In genomic region chr6:136468401-136468912, GRCm38 (mm10) we compare ENCODE assay signal across 8 mouse cellular contexts. TPM values are rescaled to one million over a fixed set of nuclear protein-coding genes. Genes with fewer than 3 reads are reported as not detected.
A peak's percentile ranks its signal among the peaks of the same experiment; 100 is the strongest.
DNase-seq lines count a peak whose midpoint lies in the region; ATAC-seq lines count a peak whose summit lies in the region.

No protein-coding gene starts in this region.

- H3K4me1 ChIP-seq in hindbrain, embryonic 15.5 days (replicated peaks), result peaks cover 30% of the 10 kb centered on the region

- no peak overlapping the region for H3K4me2 ChIP-seq in hindbrain, embryonic 15.5 days

- H3K36me3 ChIP-seq in hindbrain, embryonic 15.5 days, result no peaks in the 10 kb centered on the region

- H3K9ac ChIP-seq in hindbrain, embryonic 15.5 days, result no peak overlapping the region

- no peak overlapping the region for H3K4me3 ChIP-seq in hindbrain, embryonic 15.5 days

- 5% methylated on average over 12 of the region's 12 CpGs for WGBS in hindbrain, embryonic 15.5 days

- DNase-seq in gastrocnemius, adult 18-20 months (ENCODE audit: low spot score), result peak; percentile 93
- DNase-seq in left cerebral cortex, adult 11 months (ENCODE audit: low spot score), result peak; percentile 88
- peak; percentile 96 for DNase-seq in lung, postnatal 36 days
- DNase-seq in retina, postnatal 1 day, result peak; percentile 99
- peak; percentile 92 for DNase-seq in thymus, postnatal 4 days

- ATAC-seq in activated CD4-positive, CD25-positive, alpha-beta regulatory T cell, adult 4 months, result peak; percentile 35
- ATAC-seq in common myeloid progenitor, adult 5-6 weeks (replicated peaks; ENCODE audit: low read depth, poor library complexity, severe bottlenecking), result peak; percentile 70
- ATAC-seq in hindbrain, embryonic 15.5 days (ENCODE audit: low FRiP score, low read depth), result peak; percentile 89

- no peaks in the 10 kb centered on the region for H3K27me3 ChIP-seq in hindbrain, embryonic 15.5 days

- peak overlapping the region; percentile 89 for H3K27ac ChIP-seq in hindbrain, embryonic 15.5 days (replicated peaks)

- no peaks in the 10 kb centered on the region for H3K9me3 ChIP-seq in hindbrain, embryonic 15.5 days

RNA-seq across cellular contexts. Expression of gene Atf7ip, which starts 37.5 kb away (rescaled TPM):
- 10 to 100 TPM; 72.8 to 79.5 TPM for polyA plus RNA-seq in activated CD4-positive, CD25-positive, alpha-beta regulatory T cell, adult 4 months (2017; shearing (Covaris generic))
- 72.9 and 86.2 TPM in 2 replicates for total RNA-seq in common myeloid progenitor, adult 5-6 weeks (2017)
- total RNA-seq in gastrocnemius, adult 18-20 months (2021), result 10 to 100 TPM; 40.0 to 42.4 TPM
- 36.1 and 43.7 TPM in 2 replicates for polyA plus RNA-seq in hindbrain, embryonic 15.5 days (2015; fragmentation: Nextera tagmentation; extraction: Ambion mirVana)

RNA-seq across cellular contexts. Expression of gene E330021D16Rik, which starts 53.1 kb away (rescaled TPM):
- polyA plus RNA-seq in activated CD4-positive, CD25-positive, alpha-beta regulatory T cell, adult 4 months (2017; shearing (Covaris generic)), result 1 to 10 TPM in 1 of 2 experiments, under 1 TPM in 1; 0.82 to 1.1 TPM
- total RNA-seq in common myeloid progenitor, adult 5-6 weeks (2017), result not detected in 2 replicates
- total RNA-seq in gastrocnemius, adult 18-20 months (2021), result not detected
- polyA plus RNA-seq in hindbrain, embryonic 15.5 days (2015; fragmentation: Nextera tagmentation; extraction: Ambion mirVana), result not detected in 2 replicates

Comparison
In these comparisons a context has a peak if more than half of its experiments do, and no peak if none do; other contexts are left out.
1. ATAC-seq: peak in every context shown above with its lines; median percentile 89 in hindbrain, embryonic 15.5 days; 70 in common myeloid progenitor, adult 5-6 weeks; 35 in activated CD4-positive, CD25-positive, alpha-beta regulatory T cell, adult 4 months.